Mouse (Mus musculus): ENCODE data around the gene Rabggta.

GRCm38 (mm10) chr14:55672741-55673060, 49.4 kb downstream of the Rabggta start:
- no peak for TF ChIP-seq CTCF (conservative IDR thresholded peaks at IDR 0.05; ENCODE audit: low read length)
- TF ChIP-seq NANOG (IDR thresholded peaks at IDR 0.05; ENCODE audit: borderline replicate concordance, low read length) = no peak
- no peak for TF ChIP-seq POU5F1 (IDR thresholded peaks at IDR 0.05; ENCODE audit: borderline replicate concordance, low read length)
